Mouse (Mus musculus) hindbrain, embryonic 13.5 days (tissue): ENCODE results near the gene Mettl1. TPM values are rescaled to one million over a fixed set of nuclear protein-coding genes. Genes with fewer than 3 reads are reported as not detected.

Source experiments
- microRNA counts: library from miRNA; unstranded; fragments of <30 nt; microRNA quantifications from one replicate; lab custom pipeline; 2016
- microRNA-seq: library from miRNA; unstranded; fragments of <30 nt; microRNA quantifications from one replicate; pipeline ENCODE4, GENCODE M21; 2016
- polyA plus RNA-seq: library from polyadenylated mRNA; unstranded; fragments of >200 nt; fragmentation: Nextera tagmentation; extraction: Ambion mirVana; gene quantifications from 2 replicates; pipeline ENCODE4 v1.2.1, GENCODE M21; 2015

Mettl1 gene
- polyA plus RNA-seq, 1 experiment from 2014 or later, result 21.6 TPM

MicroRNAs within 50 kb of the gene (microRNA counts, 519-probe panel; counts per million panel counts)
- microRNA mmu-miR-26a (lab: Ali Mortazavi, UCI), result 3,000 counts per million, percentile 33 among the panel's probes with 10 or more counts
- microRNA mmu-miR-546 (lab: Ali Mortazavi, UCI), result 51.3 counts per million

Small RNA genes within 50 kb of the gene (microRNA-seq; reads per million reads assigned to microRNA genes)
- gene Mir26a-2 (21.9 reads per million, percentile 31 among the genes with 10 or more reads in this experiment), gene Mir546 (not detected)

Other genes with a start within 250 kb of the Mettl1 start
- 10.6 and 10.9 TPM in 2 replicates for gene Atp23, start 140.1 kb upstream of the Mettl1 start, polyA plus RNA-seq
- gene Ctdsp2, start 62.7 kb upstream of the Mettl1 start, polyA plus RNA-seq, result 18.9 and 19.8 TPM in 2 replicates
- 5.5 and 5.9 TPM in 2 replicates for gene Avil, start 40.7 kb upstream of the Mettl1 start, polyA plus RNA-seq
- gene Tsfm, start 10.6 kb upstream of the Mettl1 start, polyA plus RNA-seq, result 63.4 and 65.5 TPM in 2 replicates
- gene Eef1akmt3, start 99 bp downstream of the Mettl1 start, polyA plus RNA-seq, result 0.12 and 0.28 TPM in 2 replicates
- 0.23 and 0.27 TPM in 2 replicates for gene Cyp27b1, start 6.8 kb downstream of the Mettl1 start, polyA plus RNA-seq
- 5.8 and 5.9 TPM in 2 replicates for gene March9, start 18.8 kb downstream of the Mettl1 start, polyA plus RNA-seq
- gene Cdk4, start 22.1 kb downstream of the Mettl1 start, polyA plus RNA-seq, result 1,183 and 1,237 TPM in 2 replicates
- 122 and 129 TPM in 2 replicates for gene Tspan31, start 28.9 kb downstream of the Mettl1 start, polyA plus RNA-seq
- 3.0 and 3.1 TPM in 2 replicates for gene Agap2, start 33.9 kb downstream of the Mettl1 start, polyA plus RNA-seq
- 144 and 146 TPM in 2 replicates for gene Os9, start 79.7 kb downstream of the Mettl1 start, polyA plus RNA-seq
- 40.6 and 42.3 TPM in 2 replicates for gene B4galnt1, start 123.8 kb downstream of the Mettl1 start, polyA plus RNA-seq
- gene Slc26a10, start 139.2 kb downstream of the Mettl1 start, polyA plus RNA-seq, result 1.0 and 1.1 TPM in 2 replicates
- gene Arhgef25, start 148.7 kb downstream of the Mettl1 start, polyA plus RNA-seq, result 28.4 and 30.7 TPM in 2 replicates
- gene Dtx3, start 154.3 kb downstream of the Mettl1 start, polyA plus RNA-seq, result 211 and 221 TPM in 2 replicates
- 20.0 and 22.1 TPM in 2 replicates for gene Pip4k2c, start 170.2 kb downstream of the Mettl1 start, polyA plus RNA-seq
- gene Kif5a, start 221.9 kb downstream of the Mettl1 start, polyA plus RNA-seq, result 86.3 and 88.5 TPM in 2 replicates
- gene Dctn2, start 225.0 kb downstream of the Mettl1 start, polyA plus RNA-seq, result 308 and 330 TPM in 2 replicates
- gene Mbd6, start 247.6 kb downstream of the Mettl1 start, polyA plus RNA-seq, result 12.1 and 16.5 TPM in 2 replicates